Mouse (Mus musculus) spleen, embryonic (tissue): Measurements from ENCODE around the gene Rab11b.
"Not testable (repeated sequence)": the region's sequence is repeated elsewhere in the genome, so short reads cannot be mapped to it uniquely, and the experiment has no call there.

Experiments used
- CTCF ChIA-PET: fragments of 350-600 bp; sonication (Branson Sonifier 250); formaldehyde crosslinking; loops from one replicate; lab custom pipeline; 2022; lab: Charles Lee

Rab11b gene

DNA sequence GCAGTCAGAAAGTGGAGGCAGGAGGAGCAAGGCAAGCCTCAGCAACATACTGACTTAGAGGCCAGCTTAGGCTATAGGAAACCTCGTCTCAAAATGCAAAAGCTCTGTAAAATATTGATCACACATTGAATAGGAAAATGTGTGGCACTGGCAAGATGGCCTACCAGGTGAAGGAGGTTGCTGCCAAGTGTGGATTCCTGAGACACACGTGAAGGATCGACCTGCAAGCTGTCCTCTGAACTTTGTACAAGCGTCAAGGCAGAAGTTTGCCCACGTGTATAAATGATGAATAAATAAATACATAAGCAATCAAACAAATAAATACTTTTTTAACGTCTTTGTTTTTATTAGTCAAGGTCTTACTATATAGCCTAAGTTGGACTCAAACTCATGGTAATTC lies 13.1 kb upstream of the Rab11b start:
- CTCF ChIA-PET = no interaction called here

DNA sequence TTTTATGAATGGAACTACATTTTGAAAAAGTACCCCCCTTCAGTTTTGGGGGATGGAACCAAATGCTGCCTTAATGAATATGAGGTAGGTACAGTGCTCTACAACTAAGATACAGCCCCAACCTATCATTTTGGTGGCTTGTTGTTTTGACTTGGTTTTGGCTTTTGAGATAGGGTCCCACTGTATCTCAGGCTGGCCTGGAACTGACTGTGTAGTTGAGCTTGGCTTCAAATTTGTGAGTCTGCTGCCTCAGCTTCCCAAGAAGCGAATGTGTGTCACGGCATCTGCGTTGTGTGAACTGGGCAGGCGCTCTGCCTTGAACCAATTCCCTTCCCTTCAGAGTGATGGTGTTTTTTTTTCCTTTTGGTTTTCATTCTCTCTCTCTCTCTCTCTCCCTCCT lies 11.3 kb upstream of the Rab11b start:
- CTCF ChIA-PET = no interaction called here

DNA sequence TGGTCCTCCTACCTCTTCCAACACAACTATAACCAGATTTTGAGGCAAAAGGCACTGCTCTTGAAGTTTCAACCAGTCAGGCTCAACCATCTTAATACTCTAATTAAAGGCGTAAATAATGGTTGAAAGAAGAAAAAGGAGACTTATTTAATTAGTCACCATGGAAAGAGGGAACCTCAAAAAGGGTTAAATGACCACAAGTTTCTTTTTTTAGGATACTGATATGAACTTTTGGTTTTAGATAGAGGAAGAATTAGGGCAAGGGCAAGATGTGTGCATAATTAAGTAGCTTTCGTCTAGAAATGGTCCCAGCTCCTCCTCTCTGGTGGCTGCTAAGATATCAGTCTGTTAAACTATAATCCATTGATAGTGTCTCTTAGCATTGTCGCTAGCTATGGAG lies 6.1 kb upstream of the Rab11b start:
- CTCF ChIA-PET = no interaction called here

DNA sequence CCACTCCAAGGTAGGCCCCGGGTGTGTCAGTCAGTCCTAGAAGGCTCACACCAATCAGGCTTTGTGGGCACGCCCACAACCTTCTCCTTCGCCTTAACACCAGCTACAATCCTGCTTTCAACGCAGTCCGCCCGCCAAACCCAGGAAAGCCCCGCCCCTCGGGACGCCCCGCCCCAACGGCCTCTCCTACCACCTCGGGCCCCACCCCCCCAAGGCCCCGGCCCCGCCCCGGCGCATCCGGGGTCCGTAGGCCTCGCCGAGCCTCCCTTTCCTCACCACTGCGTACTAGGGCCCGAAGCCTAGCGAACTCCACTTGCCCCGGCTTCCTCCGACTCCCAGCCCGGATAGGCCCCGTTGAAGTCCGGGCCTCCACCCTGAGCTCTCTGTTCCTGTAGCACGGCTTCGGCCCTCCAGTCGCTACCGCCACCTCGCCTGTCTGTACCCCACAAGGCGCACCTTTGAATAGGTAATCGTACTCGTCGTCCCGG lies 519 bp downstream of the Rab11b start:
- CTCF ChIA-PET = interaction anchor here (1.0 kb wide), 1 partner anchor 10 kb away, joined by 6 read pairs; no protein-coding TSS in a partner anchor

DNA sequence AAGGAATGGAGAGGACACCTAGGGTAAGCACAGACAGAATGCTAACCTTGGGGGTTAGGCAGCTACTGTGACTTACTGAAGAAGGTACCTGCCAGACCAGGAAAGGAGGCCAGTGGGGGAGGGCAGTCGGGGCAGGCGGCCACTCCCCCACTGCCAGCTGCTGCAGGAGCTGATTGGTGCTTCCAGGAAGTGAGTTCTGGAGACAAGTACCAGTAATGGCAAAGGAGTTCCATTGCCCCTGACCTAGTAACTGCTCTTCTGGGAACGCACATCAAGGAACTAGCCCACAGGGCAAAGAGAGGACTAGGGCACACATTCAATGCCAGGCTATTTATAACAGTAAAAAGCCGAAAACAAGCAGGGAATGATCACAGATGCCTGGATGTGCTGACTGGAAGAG lies 3.1 kb downstream of the Rab11b start:
- CTCF ChIA-PET = no interaction called here

DNA sequence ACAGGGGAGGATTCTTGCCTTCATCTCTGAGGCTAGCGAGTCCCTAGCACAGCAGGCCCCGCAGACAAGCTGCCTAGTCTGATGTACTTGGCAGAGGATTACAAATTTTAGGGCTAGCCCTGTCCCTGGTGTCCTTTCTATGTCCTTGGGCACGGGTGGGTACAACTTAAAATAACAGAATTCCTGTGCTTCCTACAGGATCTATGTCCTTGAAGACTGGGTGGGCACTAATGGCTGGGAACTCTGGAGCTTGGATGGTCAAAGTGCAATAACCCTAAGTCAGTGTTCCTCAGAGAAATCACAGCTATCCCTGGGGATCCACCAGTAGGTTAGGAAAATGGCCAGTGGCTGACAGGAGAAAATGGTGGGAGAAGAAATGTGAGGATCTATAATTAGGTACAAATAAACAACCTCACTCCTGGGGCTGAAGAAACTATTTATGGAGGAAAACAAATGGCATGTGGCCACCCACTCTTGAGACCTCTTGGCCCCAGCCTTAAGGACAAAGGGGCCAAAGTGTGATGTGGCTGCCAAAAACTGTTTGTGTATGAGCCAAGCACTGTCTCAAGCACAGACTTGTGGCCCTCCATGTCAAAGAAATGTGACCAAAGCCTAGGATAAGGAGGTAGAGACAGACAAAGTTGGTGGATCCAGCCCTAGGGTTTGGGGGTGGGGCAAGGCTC lies 4.1 kb downstream of the Rab11b start:
- CTCF ChIA-PET = no interaction called here

DNA sequence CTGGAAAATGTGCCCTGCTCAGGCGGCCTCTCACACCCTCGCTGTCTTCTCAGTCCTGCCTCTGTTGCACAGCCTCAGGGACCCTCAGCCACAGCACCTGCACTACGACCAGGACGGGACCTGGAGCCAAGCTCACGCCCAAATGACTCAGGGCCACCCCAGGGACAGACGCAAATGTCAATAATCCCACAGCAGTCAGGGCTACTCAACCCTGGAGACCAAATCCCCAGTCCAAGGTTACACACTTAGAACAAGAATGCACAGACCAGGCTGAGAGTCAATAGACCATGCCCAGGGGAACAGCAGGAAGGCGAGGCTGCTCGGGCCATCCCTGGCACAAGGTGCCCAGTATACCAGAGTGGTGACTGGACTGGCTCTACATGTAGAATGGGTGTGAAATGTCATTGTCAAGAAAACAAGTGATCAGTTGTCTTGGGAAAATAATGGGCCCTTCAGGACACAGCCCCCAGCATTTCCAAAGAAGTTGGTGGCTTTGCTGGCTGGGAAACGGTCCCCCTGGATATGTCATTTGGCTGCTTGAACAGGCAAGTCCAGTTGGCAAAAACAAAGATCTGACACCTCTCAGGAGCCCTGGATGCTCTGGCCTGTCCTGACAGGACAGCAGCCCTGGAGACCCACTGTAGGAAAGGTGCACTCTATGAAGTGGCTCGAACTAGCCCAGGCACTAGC lies 4.8 kb downstream of the Rab11b start:
- CTCF ChIA-PET = no interaction called here

DNA sequence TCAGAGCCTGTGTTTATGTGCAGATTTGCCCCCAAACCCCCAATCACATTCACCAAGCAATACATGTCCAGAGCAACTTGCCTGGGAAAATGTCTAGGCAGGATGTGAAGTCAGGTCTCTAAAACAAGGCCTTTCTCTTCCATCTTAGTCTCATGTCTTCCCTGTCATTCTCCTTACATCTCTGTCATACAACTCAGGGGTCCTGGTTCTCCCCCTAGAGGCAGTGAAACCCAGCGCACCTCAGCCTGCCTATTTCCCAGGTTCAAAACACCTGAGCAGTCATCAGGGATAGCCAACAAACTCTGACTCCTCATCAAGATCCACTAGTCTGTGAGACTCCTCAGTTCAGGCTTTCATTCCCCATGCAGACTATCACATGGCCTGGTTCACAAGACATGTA lies 5.7 kb downstream of the Rab11b start:
- CTCF ChIA-PET = no interaction called here

DNA sequence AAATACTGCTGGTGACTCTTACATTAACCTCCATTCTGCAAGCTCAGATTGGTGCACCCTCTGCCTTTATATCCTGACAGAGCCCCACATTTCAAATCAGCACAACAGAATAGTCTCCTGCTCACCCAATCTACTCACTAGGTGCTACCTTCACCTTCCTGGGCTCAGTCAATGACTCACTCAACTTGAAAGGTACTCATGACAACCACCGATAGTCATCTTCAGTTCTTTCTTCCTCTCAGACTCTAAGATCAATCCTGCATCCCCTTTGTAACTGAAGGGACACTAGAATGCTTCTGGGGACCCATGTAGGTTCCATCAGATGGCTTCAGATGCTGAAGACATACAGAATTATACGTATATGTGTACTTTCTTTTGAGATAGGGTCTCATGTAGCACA lies 8.0 kb downstream of the Rab11b start:
- CTCF ChIA-PET = interaction anchor here (0.5 kb wide), 2 partner anchors 172 to 304 kb away, joined by 4 read pairs; no protein-coding TSS in a partner anchor

DNA sequence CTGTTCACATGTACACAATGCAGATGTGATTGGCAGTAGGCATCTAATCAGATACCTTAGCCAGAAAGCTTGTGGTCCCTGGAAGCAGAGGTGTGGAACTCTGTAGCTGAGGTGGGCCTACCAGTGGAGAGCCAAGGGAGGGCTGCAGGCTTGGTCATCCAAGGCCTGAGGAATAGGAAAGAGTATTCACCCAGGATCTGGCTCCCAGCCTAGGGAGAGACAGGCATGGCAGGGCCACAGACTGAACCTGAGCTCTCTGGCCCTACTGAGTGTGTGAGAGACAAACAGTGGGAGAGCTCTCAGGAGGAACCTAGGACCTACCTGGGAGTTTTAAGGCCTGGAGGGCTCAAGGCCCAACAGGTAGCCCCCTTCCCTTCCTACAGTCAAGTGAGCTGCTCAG lies 9.1 kb downstream of the Rab11b start:
- CTCF ChIA-PET = no interaction called here

DNA sequence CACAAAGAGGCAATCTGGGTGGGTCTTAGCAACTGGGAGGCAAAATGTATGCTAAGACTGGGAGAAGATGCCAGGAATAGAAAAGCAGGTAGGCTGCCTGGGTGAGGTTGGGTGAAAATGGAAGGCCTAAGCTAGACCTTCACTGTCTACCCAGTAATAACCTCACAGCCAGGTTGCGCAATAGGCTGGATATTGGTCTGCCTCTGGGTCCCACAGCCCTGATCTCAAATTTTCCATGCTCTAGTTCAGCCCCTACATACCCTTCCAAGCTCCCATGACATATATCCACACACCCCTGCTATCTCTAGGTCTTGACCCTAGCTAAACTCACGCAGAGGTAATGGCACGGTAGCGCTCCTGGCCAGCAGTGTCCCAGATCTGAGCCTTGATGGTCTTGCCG lies 10.9 kb downstream of the Rab11b start:
- CTCF ChIA-PET = no interaction called here

DNA sequence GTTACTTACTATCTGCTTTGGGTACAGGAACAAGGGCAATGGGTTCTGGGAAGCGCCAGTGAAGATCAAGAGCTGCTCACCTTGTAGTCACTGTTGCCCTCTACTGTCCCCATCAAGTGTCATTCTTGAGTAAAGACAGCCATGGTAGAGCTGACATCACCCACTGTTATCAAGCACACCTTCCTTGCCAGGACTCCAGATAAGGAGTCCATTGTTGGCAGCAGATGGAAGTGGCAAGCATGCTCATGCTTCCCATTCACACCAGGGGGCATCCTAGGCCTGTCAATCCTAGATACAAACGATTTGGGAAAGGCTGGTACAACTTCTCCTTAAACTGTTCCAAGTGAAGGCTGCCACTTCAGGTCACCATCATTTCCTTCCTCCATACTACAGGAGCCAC lies 14.3 kb downstream of the Rab11b start:
- CTCF ChIA-PET = no interaction called here

DNA sequence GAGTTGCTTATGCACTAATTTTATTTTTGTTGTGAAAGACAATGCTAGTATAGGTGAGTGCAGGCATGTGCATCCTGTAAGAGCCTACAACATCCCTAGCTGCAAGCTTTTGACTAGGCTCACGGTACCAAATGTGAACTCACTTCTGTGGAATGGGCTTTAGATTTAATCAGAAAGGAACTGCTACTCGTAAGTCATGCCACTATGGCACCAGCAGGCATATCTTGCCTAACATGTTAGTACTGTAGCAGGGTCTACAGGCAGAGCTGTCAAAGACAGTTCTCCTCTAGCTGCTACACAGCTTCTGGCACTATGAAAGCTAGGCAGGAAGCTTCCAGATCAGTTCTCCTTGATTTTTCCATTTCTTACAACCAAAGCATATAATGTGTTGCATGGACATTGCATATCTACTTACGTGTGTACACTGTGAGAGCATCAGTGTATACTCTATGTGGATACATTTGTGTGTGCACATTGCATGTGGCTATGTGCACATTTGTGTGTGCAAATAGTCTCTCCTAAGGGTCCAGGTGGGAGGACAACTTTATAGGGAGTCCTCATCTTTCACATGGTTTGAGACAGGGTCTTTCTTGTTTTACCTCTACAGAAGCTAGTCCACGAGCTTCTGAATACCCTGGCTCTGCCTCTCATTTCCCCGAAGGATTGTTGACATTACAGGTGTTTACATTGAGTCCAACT lies 15.5 kb downstream of the Rab11b start:
- CTCF ChIA-PET = interaction anchor here (0.6 kb wide), 2 partner anchors 31 to 834 kb away, joined by 4 to 13 read pairs; no protein-coding TSS in a partner anchor

DNA sequence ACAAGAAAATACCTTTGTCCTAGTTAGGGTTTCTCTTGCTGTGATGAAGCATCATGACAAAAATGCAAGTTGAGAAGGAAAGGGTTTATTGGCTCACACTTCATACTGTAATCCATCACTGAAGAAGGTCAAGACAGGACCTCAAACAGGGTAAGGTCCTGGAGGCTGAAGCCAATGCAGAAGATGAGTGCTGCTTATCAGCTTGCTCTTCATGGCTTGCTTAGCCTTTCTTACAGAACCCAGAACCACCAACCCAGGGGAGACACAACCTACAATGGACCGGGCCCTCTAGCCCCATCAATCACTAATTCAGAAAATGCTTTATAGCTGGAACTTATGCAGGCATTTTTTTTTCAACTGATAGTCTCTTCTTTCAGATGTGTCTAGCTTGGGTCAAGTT lies 17.9 kb downstream of the Rab11b start:
- CTCF ChIA-PET = no interaction called here

DNA sequence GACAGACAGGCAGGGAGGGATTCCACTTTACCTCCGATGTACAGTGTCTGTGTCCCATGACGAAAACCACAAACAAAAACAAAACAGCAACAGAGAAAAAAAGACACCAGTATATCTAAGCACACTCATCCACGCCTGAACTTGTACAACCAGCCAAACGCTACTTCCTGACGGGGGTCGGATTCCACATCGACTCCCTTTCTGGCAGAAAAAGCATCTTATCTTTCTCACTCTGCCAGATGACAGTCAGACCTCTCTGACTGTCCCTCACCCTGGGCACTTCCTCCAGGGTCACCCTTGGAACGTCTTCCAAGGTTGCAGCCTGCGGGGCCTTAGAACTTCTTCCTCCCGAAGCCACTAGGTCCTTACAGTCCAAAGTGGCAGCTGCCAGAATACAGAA lies 26.8 kb downstream of the Rab11b start:
- CTCF ChIA-PET = not testable (repeated sequence)

DNA sequence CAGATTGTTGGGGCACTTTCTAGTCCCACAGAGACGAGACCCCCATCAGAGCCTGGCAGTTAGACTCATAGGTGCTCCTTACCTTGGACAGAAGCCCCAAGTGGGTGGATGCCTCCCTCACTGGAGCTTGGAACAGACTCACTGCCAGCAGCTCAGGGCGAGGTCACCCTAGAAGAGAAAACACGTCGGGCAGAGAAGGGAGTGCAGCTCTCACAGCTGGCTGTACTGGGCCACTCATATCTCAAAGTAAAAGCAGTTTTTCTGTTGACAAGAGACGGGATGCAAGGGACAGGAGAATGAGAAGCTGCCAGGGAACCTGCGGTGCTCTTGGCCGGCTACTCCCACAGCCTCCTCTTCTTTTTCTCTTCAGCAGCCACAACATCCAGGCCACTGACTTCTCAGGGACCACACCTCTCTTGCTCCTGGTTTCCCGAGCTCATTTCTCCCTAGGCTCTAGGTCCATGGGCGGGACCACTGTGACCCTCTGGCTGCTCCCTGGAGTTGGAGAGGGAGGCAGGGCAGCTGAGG lies 27.7 kb downstream of the Rab11b start:
- CTCF ChIA-PET = not testable (repeated sequence)

DNA sequence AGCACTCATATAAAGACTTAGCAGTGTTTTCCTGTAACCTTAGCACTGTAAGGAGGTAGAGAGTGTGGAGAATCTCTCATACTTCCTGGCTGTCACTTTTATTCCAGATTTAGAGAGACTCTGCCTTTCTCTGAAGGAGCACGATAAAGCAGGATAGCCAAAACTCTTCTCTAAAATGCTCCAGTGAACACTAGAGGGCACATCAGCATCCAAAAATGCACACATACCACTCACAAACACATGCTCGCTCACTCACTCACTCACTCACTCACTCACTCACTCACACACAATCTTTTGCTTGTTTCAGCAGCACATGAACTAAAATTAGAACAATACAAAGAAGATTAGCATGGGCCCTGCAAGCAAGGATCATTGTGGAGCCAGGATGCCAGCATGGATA lies 31.1 kb downstream of the Rab11b start:
- CTCF ChIA-PET = no interaction called here

DNA sequence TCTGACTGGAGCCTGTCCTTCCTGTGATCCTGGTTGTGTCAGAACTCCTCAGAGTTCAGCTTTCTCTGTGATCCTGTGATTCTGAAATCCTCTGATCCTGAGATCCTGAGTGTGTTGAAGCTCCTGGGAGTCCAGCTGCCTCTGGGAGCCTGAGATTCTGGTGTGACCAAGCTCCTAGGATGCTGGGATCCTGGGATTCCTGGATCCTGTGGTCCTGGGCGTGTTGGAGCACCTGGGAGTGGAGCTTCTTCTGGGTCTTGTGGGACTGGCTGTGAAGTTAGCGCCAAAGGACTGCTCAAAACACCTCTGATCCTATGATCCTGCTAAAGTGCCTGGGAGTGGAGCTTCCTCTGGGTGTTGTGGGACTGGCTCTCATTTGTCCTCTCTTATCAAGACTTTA lies 31.9 kb downstream of the Rab11b start:
- CTCF ChIA-PET = no interaction called here

DNA sequence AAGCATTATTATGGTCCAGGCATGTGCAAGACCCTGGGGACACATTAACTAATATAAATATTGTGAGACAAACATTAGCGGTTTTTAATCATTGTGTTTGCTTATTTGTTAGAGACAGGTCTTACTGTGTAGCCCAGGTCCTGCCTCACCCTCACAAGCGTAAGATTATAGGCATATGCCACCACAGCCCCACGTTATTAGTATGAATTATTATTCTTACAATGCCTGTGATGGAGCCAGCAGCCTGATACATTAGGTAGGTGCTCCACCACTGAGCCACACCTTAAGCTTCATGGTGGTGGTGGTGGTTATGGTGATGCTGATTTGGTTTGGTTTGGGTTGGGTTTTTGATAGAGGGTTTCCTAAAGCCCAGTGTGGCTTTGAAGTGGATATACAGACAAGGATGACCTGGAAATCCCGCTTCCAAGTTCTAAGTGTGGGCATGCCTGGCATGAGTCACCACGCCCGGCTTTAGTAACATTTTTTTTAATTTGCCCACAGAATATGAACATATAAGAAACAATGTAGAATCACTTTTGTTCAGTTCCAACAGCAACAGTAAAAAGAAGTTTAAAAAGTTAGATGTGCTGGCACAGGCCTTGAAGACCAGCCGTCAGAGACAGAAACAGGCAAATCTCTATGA lies 40.5 kb downstream of the Rab11b start:
- CTCF ChIA-PET = no interaction called here

DNA sequence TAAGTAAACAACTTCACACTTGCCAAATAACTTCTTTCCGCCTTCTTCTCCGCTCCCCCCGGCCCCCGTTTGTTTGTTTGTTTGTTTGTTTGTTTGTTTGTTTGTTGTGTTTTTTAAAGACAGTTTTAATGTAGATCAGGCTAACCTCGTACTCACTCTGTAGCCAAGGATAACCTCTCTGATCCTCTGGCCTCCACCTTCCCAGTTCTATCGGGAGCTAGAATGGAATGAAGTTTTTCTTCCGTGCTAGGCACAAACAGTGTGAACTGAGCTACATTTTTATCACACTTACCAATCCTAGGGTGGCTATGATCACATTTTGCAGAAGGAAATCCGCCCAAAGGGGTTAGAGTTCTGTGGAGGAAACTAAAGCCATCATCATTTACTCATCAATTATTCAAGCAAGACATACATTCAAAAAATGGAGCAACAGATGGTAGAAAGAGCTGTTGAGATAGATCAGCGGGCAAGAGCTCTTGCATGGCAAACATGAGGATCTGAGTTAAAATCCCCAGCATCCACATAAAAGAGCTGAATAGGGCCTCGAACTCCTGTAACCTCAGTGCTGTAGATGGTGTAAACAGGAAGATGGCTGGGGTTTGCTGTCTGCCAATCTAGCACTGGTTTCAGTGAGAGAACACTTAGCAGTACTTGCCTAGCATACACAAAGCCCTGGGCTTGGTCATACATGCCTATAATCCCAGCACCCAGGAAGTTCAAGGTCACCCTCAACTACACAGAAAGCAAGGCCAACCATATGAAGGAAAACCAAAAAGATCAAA lies 41.2 kb downstream of the Rab11b start:
- CTCF ChIA-PET = interaction anchor here (2.2 kb wide), 1 partner anchor 42 kb away, joined by 7 read pairs; no protein-coding TSS in a partner anchor

DNA sequence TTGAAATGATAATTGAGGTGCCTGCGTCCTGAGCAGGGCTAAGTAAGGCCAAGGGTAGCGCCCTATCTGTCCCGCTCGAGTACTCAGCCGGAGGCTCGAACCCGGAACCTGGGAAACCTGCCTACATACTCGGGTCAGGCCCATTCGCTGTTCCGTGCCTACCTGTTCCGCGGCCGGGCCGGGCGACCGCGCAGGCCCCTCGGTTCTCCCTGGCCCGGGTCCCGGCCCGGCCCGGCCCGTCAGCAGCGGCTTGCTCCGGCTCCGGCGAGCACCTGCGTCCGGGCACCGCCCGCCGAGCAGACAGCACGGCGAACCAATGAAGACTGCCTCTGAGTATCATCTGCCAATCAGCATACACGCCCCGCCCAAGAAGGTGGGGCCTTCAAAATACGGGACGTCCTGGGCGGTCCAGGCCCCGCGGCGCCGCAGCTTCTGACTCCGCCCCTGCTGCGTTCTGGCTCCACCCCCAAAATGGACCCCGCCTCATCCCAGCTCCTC lies 41.9 kb downstream of the Rab11b start, which contains the start of gene March2:
TSS of gene March2 (minus strand) at position 287 of the 498 bp plus-strand sequence.
- CTCF ChIA-PET = interaction anchor here (2.2 kb wide), 1 partner anchor 42 kb away, joined by 7 read pairs; no protein-coding TSS in a partner anchor
